Mouse (Mus musculus) B cell, adult 62 days (primary cell): ENCODE data around the gene Mdfic. TPM values are rescaled to one million over a fixed set of nuclear protein-coding genes. Genes with fewer than 3 reads are reported as not detected.

Experiments used
- total RNA-seq: library from RNA; stranded (reverse); gene quantifications from 4 replicates; pipeline ENCODE4 v1.2.4, GENCODE M21; 2023

Mdfic gene
- 33.1 to 36.0 TPM (median 33.8 TPM) in 4 replicates for total RNA-seq

GRCm38 (mm10) chr6:15720461-15720817 is at the start of gene Mdfic:
Mdfic (plus strand) TSS chr6:15720661.

